Mouse (Mus musculus) embryo, embryonic 11.5 days (tissue): ENCODE results near the gene Npm1.

Experiments
- DNase-seq: peaks from one replicate; pipeline ENCODE4 v3.0.0-alpha.2; 2012; ENCODE audit warnings: low read depth, low spot score

The Npm1 gene

GRCm38 (mm10) chr11:33162998-33163506, at the start of gene Npm1:
Gene Npm1, minus strand, starts transcription at chr11:33163206.
- peak; percentile 100 for DNase-seq

DNA sequence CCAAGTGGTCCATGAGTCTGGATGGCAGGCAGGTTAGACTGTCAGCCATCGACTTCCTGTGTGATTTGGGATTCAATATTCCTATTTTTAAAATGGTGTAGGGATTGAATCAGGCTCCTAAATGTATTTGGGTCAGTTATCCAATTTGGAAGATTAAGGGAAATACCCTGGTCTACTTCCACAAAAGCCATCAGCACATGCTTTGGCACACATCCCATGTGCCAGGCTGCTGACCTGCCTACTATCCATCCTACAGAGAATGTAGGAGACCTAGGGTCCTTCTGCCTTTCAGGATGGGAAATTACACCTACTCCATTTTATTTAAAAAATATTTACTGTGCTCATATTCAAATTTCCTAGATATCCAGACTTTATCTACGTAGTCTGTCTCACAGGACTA, 44.4 kb upstream of the Npm1 start:
- DNase-seq: no peak

DNA sequence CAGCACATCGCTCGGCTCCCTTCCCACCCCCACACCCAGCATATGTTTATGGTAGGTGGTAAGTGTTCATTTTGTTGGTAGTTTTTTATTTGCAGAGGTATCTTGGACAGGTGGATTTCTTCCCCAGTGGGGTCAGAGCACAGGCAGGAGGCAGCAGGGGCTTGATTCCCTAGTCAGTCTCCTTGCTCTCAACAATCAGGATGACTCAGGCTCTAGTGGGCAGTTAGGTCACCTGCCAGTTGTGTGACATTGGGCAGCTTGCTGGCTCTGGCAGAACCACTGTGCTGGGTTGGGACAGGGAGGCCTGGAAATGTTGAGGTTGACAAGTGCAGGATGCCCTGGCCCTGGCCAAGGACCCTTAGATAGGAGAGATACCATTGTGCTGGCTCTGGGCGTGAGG, 42.0 kb upstream of the Npm1 start:
- no peak for DNase-seq

DNA sequence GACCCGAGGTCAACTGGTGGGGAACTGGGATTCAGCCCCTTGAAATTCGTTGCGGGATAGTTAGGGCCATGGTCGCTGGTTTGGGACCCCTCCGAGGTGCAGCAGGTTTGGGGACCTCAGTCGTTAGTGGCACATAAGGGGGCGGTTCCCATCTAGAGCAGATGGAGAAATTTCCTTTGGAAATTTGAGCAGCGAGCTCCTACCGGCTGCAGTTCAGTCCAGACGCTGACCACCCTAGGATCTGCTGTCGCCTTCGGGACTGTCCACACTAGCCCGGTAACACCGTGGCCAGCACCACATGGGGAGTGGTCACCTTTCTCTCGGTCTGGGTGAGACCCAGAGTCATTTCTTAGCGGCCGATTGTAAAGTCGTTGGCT, 41.3 kb upstream of the Npm1 start:
- no peak for DNase-seq

GRCm38 (mm10) chr11:33203383-33204328, 40.6 kb upstream of the Npm1 start, which contains the start of gene Tlx3:
Gene Tlx3, minus strand, starts transcription at chr11:33203589.
- no peak for DNase-seq

DNA sequence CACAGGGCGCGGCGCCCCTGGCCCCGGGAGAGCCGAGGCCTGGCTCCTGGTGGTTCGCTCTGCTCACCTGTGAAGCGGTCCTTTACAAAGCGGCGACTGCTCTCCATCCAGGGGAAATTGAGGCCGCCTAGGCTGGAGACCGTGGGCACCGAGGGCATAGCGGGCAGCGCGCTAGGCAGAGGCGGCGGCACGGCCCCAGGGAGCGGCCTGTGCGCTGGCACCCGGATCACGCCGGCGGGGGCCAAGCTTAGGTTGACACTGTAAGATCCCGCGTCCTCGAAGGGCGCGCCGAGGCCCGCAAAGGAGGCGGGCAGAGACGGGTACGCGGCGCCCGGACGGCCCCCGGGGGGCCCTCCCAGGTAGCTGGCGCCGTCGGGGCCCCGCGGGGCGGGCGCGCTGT, 40.0 kb upstream of the Npm1 start:
- no peak for DNase-seq

GRCm38 (mm10) chr11:33202296-33202695, 39.3 kb upstream of the Npm1 start:
- no peak for DNase-seq

DNA sequence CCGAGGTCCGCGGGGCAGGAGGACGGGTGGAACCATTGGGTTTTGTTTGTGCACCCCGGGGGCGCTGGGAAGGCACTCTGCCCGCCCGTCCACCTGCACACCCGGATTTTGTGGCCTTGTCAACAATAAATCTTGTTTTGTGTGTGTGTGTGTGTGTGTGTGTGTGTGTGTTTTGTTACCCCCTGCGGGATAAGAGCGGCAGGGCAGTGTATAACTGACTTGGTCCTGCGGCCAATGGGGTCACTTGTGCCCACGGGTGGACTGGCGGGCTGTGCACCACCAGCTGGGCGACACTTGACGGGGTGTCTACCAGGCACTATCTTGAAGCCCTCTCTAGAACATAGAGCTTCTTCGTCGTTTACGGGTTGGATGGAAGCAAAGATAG, 38.6 kb upstream of the Npm1 start:
- DNase-seq: no peak

- no peak for DNase-seq
These were observed 38.0 kb upstream of the Npm1 start for GRCm38 (mm10) chr11:33200764-33201625.

GRCm38 (mm10) chr11:33199906-33200763, 37.1 kb upstream of the Npm1 start:
- no peak for DNase-seq

DNA sequence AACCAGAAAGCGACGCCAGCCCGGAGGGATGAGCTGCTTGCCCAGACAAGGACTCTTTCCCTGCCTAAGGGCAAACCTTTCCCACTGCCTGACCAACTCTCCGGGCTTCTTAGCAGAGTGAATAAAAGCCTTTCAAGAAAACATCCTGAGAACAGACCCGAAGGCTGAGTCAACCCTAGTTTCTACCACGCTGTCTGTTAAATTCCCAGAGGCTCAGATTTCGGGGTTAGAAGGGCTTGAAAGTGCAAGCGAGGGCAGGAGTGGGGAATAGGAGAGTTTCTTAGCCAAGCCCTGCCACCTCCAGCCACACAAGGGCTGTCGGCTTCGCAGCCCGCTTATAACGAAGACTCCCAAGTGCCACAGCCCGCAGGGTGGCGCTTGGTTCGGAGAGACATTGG, 36.1 kb upstream of the Npm1 start:
- DNase-seq: no peak

- no peak for DNase-seq
These were observed 35.5 kb upstream of the Npm1 start for GRCm38 (mm10) chr11:33198351-33199116.

DNA sequence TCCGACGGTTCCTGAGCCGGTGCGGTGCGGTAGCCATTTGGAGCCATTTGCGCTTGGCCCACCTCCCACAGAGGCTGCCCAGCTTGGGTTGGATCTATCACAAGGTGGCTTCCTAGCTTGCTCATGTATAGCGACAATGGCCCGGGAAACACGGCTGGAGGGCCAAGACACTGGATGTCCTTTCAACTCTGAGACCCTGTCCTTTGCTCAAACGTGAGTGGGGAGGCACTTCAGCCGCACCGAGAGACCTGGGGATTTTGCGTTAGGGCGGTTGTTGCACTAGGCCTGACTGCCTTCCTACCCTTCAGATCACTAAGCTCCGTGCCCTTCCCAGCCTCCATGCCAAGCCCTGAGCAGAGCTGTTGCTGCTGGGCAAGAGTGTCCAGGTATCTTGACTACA, 34.7 kb upstream of the Npm1 start:
- no peak for DNase-seq

GRCm38 (mm10) chr11:33197133-33197514, 34.1 kb upstream of the Npm1 start:
- DNase-seq: no peak

DNA sequence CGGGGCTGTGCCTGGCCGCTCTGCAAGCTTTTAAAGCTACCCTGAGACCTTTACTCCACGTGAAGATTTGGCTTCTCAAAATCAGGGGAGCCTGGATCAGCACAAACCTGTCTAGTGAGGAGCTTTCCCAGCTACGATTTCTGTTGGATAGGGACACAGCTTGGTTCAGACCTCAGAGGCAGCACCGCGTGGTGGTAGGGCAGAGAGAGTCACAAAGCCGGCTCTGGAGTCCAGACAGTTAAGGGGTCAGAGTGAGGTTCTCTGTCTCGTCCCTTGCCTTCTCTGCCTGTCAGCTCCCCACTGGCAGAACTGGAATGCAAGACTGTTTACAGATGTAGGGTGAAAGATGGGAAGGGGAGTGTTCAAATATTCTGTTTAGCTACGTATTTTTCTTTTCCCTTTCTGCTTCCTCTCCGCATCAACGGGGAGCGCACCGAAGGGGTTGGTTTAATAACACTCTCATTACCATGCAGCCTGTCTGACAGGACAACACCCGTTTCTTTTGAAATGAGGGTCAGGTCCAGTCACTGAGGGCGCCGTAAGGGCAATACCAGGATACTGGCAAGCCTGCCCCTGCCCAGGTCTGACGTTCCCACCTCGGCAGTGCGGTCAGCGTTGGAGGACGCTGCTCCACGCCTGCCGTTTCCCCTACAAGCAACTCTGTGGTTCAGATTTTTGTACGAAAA, 33.6 kb upstream of the Npm1 start:
- DNase-seq: no peak

- no peak for DNase-seq
These were observed 32.8 kb upstream of the Npm1 start for GRCm38 (mm10) chr11:33195531-33196446.

- DNase-seq: no peak
These were observed 32.1 kb upstream of the Npm1 start for GRCm38 (mm10) chr11:33195061-33195460.

- DNase-seq: no peak
These were observed 30.7 kb upstream of the Npm1 start for GRCm38 (mm10) chr11:33193695-33194094.

- DNase-seq: no peak
These were observed 18.8 kb upstream of the Npm1 start for GRCm38 (mm10) chr11:33181804-33182203.
